20 mouse cellular contexts compared by ENCODE assay signal in genomic region chr2:158156487-158156886, GRCm38 (mm10). TPM values are rescaled to one million over a fixed set of nuclear protein-coding genes. Genes with fewer than 3 reads are reported as not detected.
A peak's percentile ranks its signal among the peaks of the same experiment; 100 is the strongest.
DNase-seq lines count a peak whose midpoint lies in the region; ATAC-seq and TF ChIP-seq lines count a peak whose summit lies in the region.
"Had no signal": no experiment of that assay in that cellular context is flagged by ENCODE, and none has a peak within 500 bp of the region (broad histone marks: within the 10 kb centered on the region; RNA-seq: fewer than 3 reads in every experiment).

No protein-coding gene starts in this region.

- no peak for ATAC-seq in lung, embryonic 14.5 days (ENCODE audit: insufficient read depth)
- no peak for ATAC-seq in liver, embryonic 13.5 days (ENCODE audit: low read depth)
- peak; percentile 34 for ATAC-seq in megakaryocyte, adult 5-6 weeks (ENCODE audit: poor library complexity, severe bottlenecking)
- no peak for ATAC-seq in kidney, embryonic 14.5 days (ENCODE audit: low FRiP score, low TSS enrichment)
- ATAC-seq: forebrain, embryonic 15.5 days; hindbrain, embryonic 16.5 days had no signal

- H3K9me3 ChIP-seq in lung, embryonic 14.5 days (ENCODE audit: low read depth, low read length), result no peaks in the 10 kb centered on the region
- H3K9me3 ChIP-seq in embryonic facial prominence, embryonic 10.5 days, result no peaks in the 10 kb centered on the region
- no peaks in the 10 kb centered on the region for H3K9me3 ChIP-seq in liver, embryonic 13.5 days (replicated peaks)
- H3K9me3 ChIP-seq in kidney, embryonic 14.5 days (ENCODE audit: control insufficient read depth, low read length), result no peaks in the 10 kb centered on the region
- H3K9me3 ChIP-seq: embryonic facial prominence, embryonic 15.5 days; forebrain, embryonic 15.5 days; heart, embryonic 12.5 days; hindbrain, embryonic 12.5 days had no signal

- no peak overlapping the region for H3K4me3 ChIP-seq in lung, embryonic 14.5 days (ENCODE audit: low read depth, low read length)
- H3K4me3 ChIP-seq in lung, adult 2 months (replicated peaks; ENCODE audit: extremely low read depth, low read depth, low read length), result no peak overlapping the region
- no peak overlapping the region for H3K4me3 ChIP-seq in embryonic facial prominence, embryonic 10.5 days
- H3K4me3 ChIP-seq in liver, embryonic 13.5 days (replicated peaks), result no peak overlapping the region
- no peak overlapping the region for H3K4me3 ChIP-seq in kidney, embryonic 14.5 days (ENCODE audit: low read length)
- H3K4me3 ChIP-seq: embryonic facial prominence, embryonic 15.5 days; erythroblast, embryonic 14.5 days; forebrain, embryonic 15.5 days; heart, embryonic 12.5 days; hindbrain, embryonic 12.5 days had no signal

- peak overlapping the region; percentile 24; the same call in 1 of the 2 replicates for H3K27ac ChIP-seq in lung, embryonic 14.5 days (ENCODE audit: low read depth)
- 0 out of 2 replicates have a peak overlapping the region, but pooled peaks have one; percentile 30 for H3K27ac ChIP-seq in embryonic facial prominence, embryonic 10.5 days (replicated peaks)
- H3K27ac ChIP-seq in liver, embryonic 13.5 days, result peak overlapping the region; percentile 37
- no peak overlapping the region for H3K27ac ChIP-seq in kidney, embryonic 14.5 days (ENCODE audit: low read depth, low read length)
- H3K27ac ChIP-seq: embryonic facial prominence, embryonic 15.5 days; forebrain, embryonic 15.5 days; hindbrain, embryonic 12.5 days had no signal

- H3K4me1 ChIP-seq in lung, embryonic 14.5 days (ENCODE audit: insufficient read depth), result peaks cover 27% of the 10 kb centered on the region
- H3K4me1 ChIP-seq in lung, adult 2 months (ENCODE audit: control insufficient read depth, insufficient read depth, low read length), result peaks cover 9% of the 10 kb centered on the region
- H3K4me1 ChIP-seq in embryonic facial prominence, embryonic 10.5 days, result peaks cover 46% of the 10 kb centered on the region
- H3K4me1 ChIP-seq in liver, embryonic 13.5 days (replicated peaks), result peaks cover 70% of the 10 kb centered on the region
- peaks cover 13% of the 10 kb centered on the region for H3K4me1 ChIP-seq in kidney, embryonic 14.5 days (ENCODE audit: control insufficient read depth, insufficient read depth, low read length)

- no peak overlapping the region for H3K9ac ChIP-seq in lung, embryonic 14.5 days
- no peak overlapping the region for H3K9ac ChIP-seq in liver, embryonic 13.5 days
- no peak overlapping the region for H3K9ac ChIP-seq in kidney, embryonic 14.5 days (ENCODE audit: low read depth, low read length)
- H3K9ac ChIP-seq: embryonic facial prominence, embryonic 15.5 days; forebrain, embryonic 15.5 days; heart, embryonic 12.5 days; hindbrain, embryonic 12.5 days had no signal

- no peaks in the 10 kb centered on the region for H3K27me3 ChIP-seq in lung, embryonic 14.5 days (ENCODE audit: insufficient read depth, low read length)
- H3K27me3 ChIP-seq in embryonic facial prominence, embryonic 10.5 days (replicated peaks; ENCODE audit: low read depth, poor library complexity, severe bottlenecking), result no peaks in the 10 kb centered on the region
- no peaks in the 10 kb centered on the region for H3K27me3 ChIP-seq in liver, embryonic 13.5 days
- H3K27me3 ChIP-seq in kidney, embryonic 14.5 days (ENCODE audit: control insufficient read depth, insufficient read depth, low read length), result no peaks in the 10 kb centered on the region
- H3K27me3 ChIP-seq: embryonic facial prominence, embryonic 15.5 days; forebrain, embryonic 15.5 days; hindbrain, embryonic 12.5 days had no signal

- no peak overlapping the region for H3K4me2 ChIP-seq in lung, embryonic 14.5 days
- H3K4me2 ChIP-seq in liver, embryonic 13.5 days, result no peak overlapping the region
- H3K4me2 ChIP-seq in kidney, embryonic 14.5 days (replicated peaks; ENCODE audit: low read depth, low read length), result no peak overlapping the region
- H3K4me2 ChIP-seq: embryonic facial prominence, embryonic 15.5 days; forebrain, embryonic 15.5 days; heart, embryonic 12.5 days; hindbrain, embryonic 12.5 days had no signal

- no peak for TF ChIP-seq CTCF in lung, embryonic 14.5 days (IDR thresholded peaks at IDR 0.05; ENCODE audit: low read depth)
- TF ChIP-seq CTCF in lung, adult 2 months (IDR thresholded peaks at IDR 0.05; ENCODE audit: insufficient read depth, low read length), result no peak

- DNase-seq in lung, embryonic 14.5 days, result no peak
- DNase-seq in lung, adult 2 months, result no peak
- DNase-seq in embryonic facial prominence, embryonic 10.5 days (ENCODE audit: low spot score), result no peak
- DNase-seq in liver, embryonic 13.5 days, result no peak
- no peak for DNase-seq in yolk sac, embryonic 10.5 days (ENCODE audit: low spot score)
- no peak for DNase-seq in frontal cortex, postnatal 14 days (ENCODE audit: low spot score in 2 of 2)
- DNase-seq: adrenal gland, adult 2 months; adrenal gland, postnatal 25 days; cerebellum, adult 18-20 months; cerebellum, adult 9-11 months; cerebellum, postnatal 36 days; gastrocnemius, postnatal 14 days had no signal

- no peak for TF ChIP-seq POLR2A in lung, adult 2 months (IDR thresholded peaks at IDR 0.05; ENCODE audit: borderline replicate concordance, extremely low read depth, low read depth, low read length)

- WGBS in lung, embryonic 14.5 days, result 76% methylated on average over 9 of the region's 9 CpGs
- 80% methylated on average over 9 of the region's 9 CpGs for WGBS in lung, adult 2 months
- 90% methylated on average over 9 of the region's 9 CpGs for WGBS in embryonic facial prominence, embryonic 10.5 days
- 54% methylated on average over 9 of the region's 9 CpGs for WGBS in liver, embryonic 13.5 days (ENCODE audit: insufficient replicate concordance)
- 86% methylated on average over 9 of the region's 9 CpGs for WGBS in kidney, embryonic 14.5 days

- no peaks in the 10 kb centered on the region for H3K36me3 ChIP-seq in lung, embryonic 14.5 days (ENCODE audit: insufficient read depth)
- H3K36me3 ChIP-seq in embryonic facial prominence, embryonic 10.5 days (replicated peaks), result no peaks in the 10 kb centered on the region
- no peaks in the 10 kb centered on the region for H3K36me3 ChIP-seq in liver, embryonic 13.5 days
- no peaks in the 10 kb centered on the region for H3K36me3 ChIP-seq in kidney, embryonic 14.5 days (ENCODE audit: control insufficient read depth, insufficient read depth, low read length)
- H3K36me3 ChIP-seq: embryonic facial prominence, embryonic 15.5 days; forebrain, embryonic 15.5 days; heart, embryonic 12.5 days; hindbrain, embryonic 12.5 days had no signal

RNA-seq across cellular contexts. Expression of gene Tgm2, which starts 10.3 kb away (rescaled TPM):
- polyA plus RNA-seq in lung, embryonic 14.5 days (2014; fragmentation: Nextera tagmentation; extraction: Ambion mirVana), result 40.8 and 41.7 TPM in 2 replicates
- polyA plus RNA-seq in lung, adult 2 months (2012; rRNA removed), result 285 and 297 TPM in 2 replicates
- 6.4 and 7.8 TPM in 2 replicates for polyA plus RNA-seq in embryonic facial prominence, embryonic 10.5 days (2016; fragmentation: Nextera tagmentation; extraction: Ambion mirVana)
- 63.8 and 68.2 TPM in 2 replicates for polyA plus RNA-seq in liver, embryonic 13.5 days (2015; fragmentation: Nextera tagmentation; extraction: Ambion mirVana)
- total RNA-seq in megakaryocyte, adult 5-6 weeks (2015), result 0.71 and 1.0 TPM in 2 replicates
- 2.1 and 2.6 TPM in 2 replicates for total RNA-seq in megakaryocyte, adult 5-6 weeks (2017)
- polyA plus RNA-seq in kidney, embryonic 14.5 days (2014; fragmentation: Nextera tagmentation; extraction: Ambion mirVana), result 15.3 and 17.3 TPM in 2 replicates
